Mouse (Mus musculus): ENCODE data around the gene Ccdc83. TPM values are rescaled to one million over a fixed set of nuclear protein-coding genes. Genes with fewer than 3 reads are reported as not detected.

The Ccdc83 gene
- polyA plus RNA-seq, 1 experiment from 2014 or later = not detected

GRCm38 (mm10) chr7:90281759-90282546 lies 16.4 kb upstream of the Ccdc83 start:
- Histone ChIP-seq H3K36me3 (no peaks in the 10 kb centered on the region), H3K4me2 (replicated peaks) (no peak overlapping the region)
- no peak for ATAC-seq (ENCODE audit: low FRiP score)

GRCm38 (mm10) chr7:90280878-90281277 lies 15.3 kb upstream of the Ccdc83 start:
- H3K4me3 ChIP-seq = no peak overlapping the region
- H3K4me1 ChIP-seq = no peaks in the 10 kb centered on the region
- no peak for ATAC-seq (ENCODE audit: low FRiP score)
- WGBS = 64% methylated on average over 8 of the region's 8 CpGs
- H3K36me3 ChIP-seq = no peaks in the 10 kb centered on the region
- H3K4me2 ChIP-seq (replicated peaks) = no peak overlapping the region
- no peaks in the 10 kb centered on the region for H3K27me3 ChIP-seq
- no peaks in the 10 kb centered on the region for H3K9me3 ChIP-seq (replicated peaks)
- H3K9ac ChIP-seq = no peak overlapping the region
- H3K27ac ChIP-seq = no peak overlapping the region

More at GRCm38 (mm10) chr7:90281759-90282546, 16.4 kb upstream of the Ccdc83 start:
- Histone ChIP-seq H3K4me3 (no peak overlapping the region), H3K4me1 (no peaks in the 10 kb centered on the region), H3K27ac (no peak overlapping the region), H3K9ac (no peak overlapping the region), H3K27me3 (no peaks in the 10 kb centered on the region), H3K9me3 (replicated peaks) (no peaks in the 10 kb centered on the region)
- 78% methylated on average over 11 of the region's 11 CpGs for WGBS

GRCm38 (mm10) chr7:90280274-90280875 lies 14.8 kb upstream of the Ccdc83 start:
- Histone ChIP-seq H3K4me1 (no peaks in the 10 kb centered on the region), H3K9ac (no peak overlapping the region), H3K4me3 (no peak overlapping the region), H3K4me2 (replicated peaks) (no peak overlapping the region), H3K27me3 (no peaks in the 10 kb centered on the region), H3K36me3 (no peaks in the 10 kb centered on the region), H3K27ac (no peak overlapping the region), H3K9me3 (replicated peaks) (no peaks in the 10 kb centered on the region)
- WGBS = 68% methylated on average over 11 of the region's 11 CpGs
- no peak for ATAC-seq (ENCODE audit: low FRiP score)

GRCm38 (mm10) chr7:90279136-90279535 lies 13.6 kb upstream of the Ccdc83 start:
- Histone ChIP-seq H3K9me3 (replicated peaks) (no peaks in the 10 kb centered on the region), H3K9ac (no peak overlapping the region), H3K4me3 (no peak overlapping the region), H3K27me3 (no peaks in the 10 kb centered on the region), H3K4me2 (replicated peaks) (no peak overlapping the region), H3K27ac (no peak overlapping the region), H3K36me3 (no peaks in the 10 kb centered on the region), H3K4me1 (no peaks in the 10 kb centered on the region)
- WGBS = 89% methylated on average over 4 of the region's 4 CpGs
- no peak for ATAC-seq (ENCODE audit: low FRiP score)

- Histone ChIP-seq H3K4me3 (no peak overlapping the region), H3K4me2 (replicated peaks) (no peak overlapping the region), H3K4me1 (no peaks in the 10 kb centered on the region), H3K27me3 (no peaks in the 10 kb centered on the region), H3K27ac (no peak overlapping the region), H3K9ac (no peak overlapping the region), H3K36me3 (no peaks in the 10 kb centered on the region), H3K9me3 (replicated peaks) (no peaks in the 10 kb centered on the region)
- 67% methylated on average over 4 of the region's 4 CpGs for WGBS
- no peak for ATAC-seq (ENCODE audit: low FRiP score)
Observed at GRCm38 (mm10) chr7:90277769-90278168, 12.2 kb upstream of the Ccdc83 start.

GRCm38 (mm10) chr7:90277246-90277645 lies 11.7 kb upstream of the Ccdc83 start:
- Histone ChIP-seq H3K9ac (no peak overlapping the region), H3K4me1 (no peaks in the 10 kb centered on the region), H3K9me3 (replicated peaks) (no peaks in the 10 kb centered on the region), H3K36me3 (no peaks in the 10 kb centered on the region), H3K27ac (no peak overlapping the region), H3K4me3 (no peak overlapping the region), H3K4me2 (replicated peaks) (no peak overlapping the region), H3K27me3 (no peaks in the 10 kb centered on the region)
- WGBS = 76% methylated on average over 3 of the region's 3 CpGs
- ATAC-seq (ENCODE audit: low FRiP score) = no peak

- H3K9ac ChIP-seq = no peak overlapping the region
- WGBS = 70% methylated on average over 11 of the region's 11 CpGs
- H3K27me3 ChIP-seq = no peaks in the 10 kb centered on the region
- H3K9me3 ChIP-seq (replicated peaks) = no peaks in the 10 kb centered on the region
- H3K27ac ChIP-seq = no peak overlapping the region
- ATAC-seq (ENCODE audit: low FRiP score) = no peak
- no peaks in the 10 kb centered on the region for H3K4me1 ChIP-seq
- H3K4me2 ChIP-seq (replicated peaks) = no peak overlapping the region
- no peaks in the 10 kb centered on the region for H3K36me3 ChIP-seq
- H3K4me3 ChIP-seq = no peak overlapping the region
Observed at GRCm38 (mm10) chr7:90274561-90275100, 9.1 kb upstream of the Ccdc83 start.

- ATAC-seq (ENCODE audit: low FRiP score) = no peak
- WGBS = 86% methylated on average over 3 of the region's 3 CpGs
Observed at GRCm38 (mm10) chr7:90270141-90270540, 4.6 kb upstream of the Ccdc83 start.

GRCm38 (mm10) chr7:90261902-90262599 lies 3.5 kb downstream of the Ccdc83 start:
- 23% methylated on average over 7 of the region's 7 CpGs for WGBS
- H3K4me3 ChIP-seq = no peak overlapping the region
- no peaks in the 10 kb centered on the region for H3K27me3 ChIP-seq
- H3K4me1 ChIP-seq = peaks cover 9% of the 10 kb centered on the region; the same call in 1 of the 2 replicates
- no peak overlapping the region for H3K9ac ChIP-seq
- ATAC-seq (ENCODE audit: low FRiP score) = peak; percentile 90
- peak overlapping the region; percentile 83 for H3K27ac ChIP-seq
- no peaks in the 10 kb centered on the region for H3K9me3 ChIP-seq (replicated peaks)
- no peaks in the 10 kb centered on the region for H3K36me3 ChIP-seq
- H3K4me2 ChIP-seq (replicated peaks) = peak overlapping the region; percentile 39

More at GRCm38 (mm10) chr7:90270141-90270540, 4.6 kb upstream of the Ccdc83 start:
- Histone ChIP-seq H3K9me3 (replicated peaks) (no peaks in the 10 kb centered on the region), H3K4me1 (peaks cover 2% of the 10 kb centered on the region; the same call in 1 of the 2 replicates), H3K4me3 (no peak overlapping the region), H3K36me3 (no peaks in the 10 kb centered on the region), H3K4me2 (replicated peaks) (no peak overlapping the region), H3K9ac (no peak overlapping the region), H3K27ac (no peak overlapping the region), H3K27me3 (no peaks in the 10 kb centered on the region)

GRCm38 (mm10) chr7:90259899-90260298 lies 5.7 kb downstream of the Ccdc83 start:
- ATAC-seq (ENCODE audit: low FRiP score) = no peak
- 77% methylated on average over 2 of the region's 2 CpGs for WGBS
- no peaks in the 10 kb centered on the region for H3K9me3 ChIP-seq (replicated peaks)
- no peak overlapping the region for H3K4me3 ChIP-seq
- H3K9ac ChIP-seq = no peak overlapping the region
- H3K36me3 ChIP-seq = no peaks in the 10 kb centered on the region
- H3K27me3 ChIP-seq = no peaks in the 10 kb centered on the region
- H3K4me1 ChIP-seq = peaks cover 6% of the 10 kb centered on the region; the same call in 1 of the 2 replicates
- H3K4me2 ChIP-seq (replicated peaks) = no peak overlapping the region
- no peak overlapping the region for H3K27ac ChIP-seq

- 93% methylated on average over 2 of the region's 2 CpGs for WGBS
- H3K9me3 ChIP-seq (replicated peaks) = no peaks in the 10 kb centered on the region
- no peak for ATAC-seq (ENCODE audit: low FRiP score)
- no peak overlapping the region for H3K4me2 ChIP-seq (replicated peaks)
- H3K4me3 ChIP-seq = no peak overlapping the region
- no peaks in the 10 kb centered on the region for H3K27me3 ChIP-seq
- H3K9ac ChIP-seq = no peak overlapping the region
- no peaks in the 10 kb centered on the region for H3K36me3 ChIP-seq
- H3K4me1 ChIP-seq = peaks cover 6% of the 10 kb centered on the region; the same call in 1 of the 2 replicates
- no peak overlapping the region for H3K27ac ChIP-seq
Observed at GRCm38 (mm10) chr7:90258701-90259100, 6.9 kb downstream of the Ccdc83 start.

- H3K4me1 ChIP-seq = no peaks in the 10 kb centered on the region
Observed at GRCm38 (mm10) chr7:90252946-90253345, 12.6 kb downstream of the Ccdc83 start.

More at GRCm38 (mm10) chr7:90252946-90253345, 12.6 kb downstream of the Ccdc83 start:
- WGBS = 78% methylated on average over 5 of the region's 5 CpGs
- Histone ChIP-seq H3K36me3 (no peaks in the 10 kb centered on the region), H3K4me3 (no peak overlapping the region), H3K27me3 (no peaks in the 10 kb centered on the region), H3K9ac (no peak overlapping the region), H3K27ac (no peak overlapping the region), H3K9me3 (replicated peaks) (no peaks in the 10 kb centered on the region), H3K4me2 (replicated peaks) (no peak overlapping the region)
- no peak for ATAC-seq (ENCODE audit: low FRiP score)

Data from hindbrain, embryonic 12.5 days (tissue).